Mouse (Mus musculus) heart, postnatal 36 days (tissue): Measurements from ENCODE around the gene Vmn1r113. TPM values are rescaled to one million over a fixed set of nuclear protein-coding genes. Genes with fewer than 3 reads are reported as not detected.
"Not testable (repeated sequence)": the region's sequence is repeated elsewhere in the genome, so short reads cannot be mapped to it uniquely, and the experiment has no call there.

Source experiments
- DNase-seq, 2 experiments: peaks; one replicate each; pipeline ENCODE4 v3.0.0; 2021 to 2022
- intact Hi-C: fragments of 180-260 bp; cut with DNase I; formaldehyde crosslinking; loops from one replicate; pipeline ENCODE4 v1.15.1; 2025
- total RNA-seq, 2 experiments: library from RNA; stranded (reverse); gene quantifications; 2 replicates each; pipeline ENCODE4 v1.2.3; 2021

The Vmn1r113 gene
- total RNA-seq: not detected

DNA sequence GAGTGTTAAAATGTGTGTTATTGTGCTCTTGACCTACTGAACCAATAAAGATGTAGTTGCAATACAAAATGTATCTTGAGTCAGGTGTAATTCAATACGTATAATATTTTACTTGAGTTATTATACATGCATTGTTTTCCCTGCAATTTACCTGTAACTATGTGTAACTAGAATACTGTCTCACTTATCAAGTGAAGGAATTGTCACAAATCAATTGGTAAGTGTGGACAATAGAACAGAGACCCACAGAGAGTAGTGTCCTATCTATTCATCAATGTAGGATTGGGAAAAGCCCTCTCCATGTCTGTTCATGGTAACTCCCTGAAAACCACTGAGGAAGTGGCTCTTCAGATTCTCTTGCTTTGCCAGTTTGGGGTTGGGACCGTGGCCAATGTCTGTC lies at the start of gene Vmn1r113:
Gene Vmn1r113 (plus strand): TSS at position 301 of the 400 bp plus-strand sequence.
- DNase-seq, intact Hi-C loops: not testable (repeated sequence)

DNA sequence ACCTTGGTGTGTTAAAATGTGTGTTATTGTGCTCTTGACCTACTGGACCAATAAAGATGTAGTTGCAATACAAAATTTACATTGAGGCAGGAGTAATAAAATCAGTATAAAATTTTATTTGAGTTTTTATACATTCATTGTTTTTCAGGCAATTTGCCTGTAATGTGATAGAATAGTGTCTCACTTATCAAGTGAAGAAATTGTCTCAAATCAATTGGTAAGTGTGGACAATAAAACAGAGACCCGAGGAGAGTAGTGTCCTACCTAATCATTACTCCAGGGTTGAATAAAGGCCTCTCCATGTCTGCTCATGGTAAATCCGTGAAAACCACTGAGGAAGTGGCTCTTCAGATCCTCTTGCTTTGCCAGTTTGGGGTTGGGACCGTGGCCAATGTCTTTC lies 16.2 kb upstream of the Vmn1r113 start, which contains the start of gene Vmn1r112:
Gene Vmn1r112 (plus strand): TSS at position 301 of the 400 bp plus-strand sequence.
- DNase-seq, intact Hi-C loops: not testable (repeated sequence)

DNA sequence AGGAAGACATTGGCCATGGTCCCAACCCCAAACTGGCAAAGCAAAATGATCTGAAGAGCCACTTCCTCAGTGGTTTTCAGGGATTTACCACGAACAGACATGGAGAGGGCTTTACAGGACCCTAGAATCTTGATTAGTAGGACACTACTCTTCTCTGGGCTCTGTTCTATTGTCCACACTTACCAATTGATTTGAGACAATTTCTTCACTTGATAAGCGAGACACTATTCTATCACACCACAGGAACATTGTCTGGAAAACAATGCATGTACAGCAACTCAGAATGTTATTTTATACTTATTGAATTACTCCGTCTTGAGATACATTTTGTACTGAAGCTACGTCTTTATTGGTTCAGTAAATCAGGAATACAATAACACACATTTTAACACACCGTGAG lies 25.0 kb downstream of the Vmn1r113 start, which contains the start of gene Vmn1r114:
Gene Vmn1r114 (minus strand): TSS at position 101 of the 400 bp plus-strand sequence.
- DNase-seq, intact Hi-C loops: not testable (repeated sequence)

Other genes starting within 250 kb of the Vmn1r113 start
- not detected for gene Gm5726, start 241.5 kb upstream of the Vmn1r113 start, total RNA-seq
- not detected for gene Gm4141, start 211.0 kb upstream of the Vmn1r113 start, total RNA-seq
- gene Gm4513, start 188.3 kb upstream of the Vmn1r113 start, total RNA-seq: not detected
- gene Vmn1r107, start 118.4 kb upstream of the Vmn1r113 start, total RNA-seq: not detected
- gene Vmn1r111, start 84.1 kb upstream of the Vmn1r113 start, total RNA-seq: not detected
- gene Gm10668, start 56.7 kb upstream of the Vmn1r113 start, total RNA-seq: not detected
- not detected for gene Vmn1r112, start 16.1 kb upstream of the Vmn1r113 start, total RNA-seq
- gene Vmn1r114, start 24.9 kb downstream of the Vmn1r113 start, total RNA-seq: not detected
- gene Vmn1r115, start 57.7 kb downstream of the Vmn1r113 start, total RNA-seq: not detected
- gene Vmn1r116, start 85.0 kb downstream of the Vmn1r113 start, total RNA-seq: not detected
- not detected for gene Vmn1r117, start 96.8 kb downstream of the Vmn1r113 start, total RNA-seq
- not detected for gene Vmn1r118, start 125.1 kb downstream of the Vmn1r113 start, total RNA-seq
- gene Vmn1r119, start 225.2 kb downstream of the Vmn1r113 start, total RNA-seq: not detected